Mouse (Mus musculus): ENCODE data around the gene Ttc23l. TPM values are rescaled to one million over a fixed set of nuclear protein-coding genes. Genes with fewer than 3 reads are reported as not detected.
A peak's percentile ranks its signal among the peaks of the same experiment; 100 is the strongest.

Gene Ttc23l
- polyA plus RNA-seq, 1 experiment from 2014 or later = not detected

- no peak for ATAC-seq (replicated peaks; ENCODE audit: low FRiP score, low read depth)
- TF ChIP-seq CTCF (IDR thresholded peaks at IDR 0.05; ENCODE audit: low read depth) = no peak
- Histone ChIP-seq H3K27ac (no peak overlapping the region), H3K9me3 (replicated peaks; ENCODE audit: low read length) (no peaks in the 10 kb centered on the region), H3K9ac (ENCODE audit: low read depth, low read length) (no peak overlapping the region), H3K27me3 (ENCODE audit: insufficient read depth, low read length) (no peaks in the 10 kb centered on the region), H3K4me2 (ENCODE audit: low read length) (no peak overlapping the region), H3K4me3 (replicated peaks; ENCODE audit: low read depth, low read length) (no peak overlapping the region), H3K4me1 (replicated peaks; ENCODE audit: insufficient read depth, low read length) (no peaks in the 10 kb centered on the region), H3K36me3 (ENCODE audit: insufficient read depth, low read length) (no peaks in the 10 kb centered on the region)
- DNase-seq (ENCODE audit: low spot score) = no peak
- 80% methylated on average over 4 of the region's 4 CpGs for WGBS
These were observed 27.1 kb downstream of the Ttc23l start for GRCm38 (mm10) chr15:10531352-10531751.

GRCm38 (mm10) chr15:10525896-10526295 is 32.6 kb downstream of the Ttc23l start:
- DNase-seq (ENCODE audit: low spot score) (no peak), ATAC-seq (replicated peaks; ENCODE audit: low FRiP score, low read depth) (no peak)
- no peaks in the 10 kb centered on the region for H3K27me3 ChIP-seq (ENCODE audit: insufficient read depth, low read length)
- no peaks in the 10 kb centered on the region for H3K36me3 ChIP-seq (ENCODE audit: insufficient read depth, low read length)
- 89% methylated on average over 1 of the region's 1 CpGs for WGBS
- no peaks in the 10 kb centered on the region for H3K9me3 ChIP-seq (replicated peaks; ENCODE audit: low read length)
- no peaks in the 10 kb centered on the region for H3K4me1 ChIP-seq (replicated peaks; ENCODE audit: insufficient read depth, low read length)
- no peak for TF ChIP-seq CTCF (IDR thresholded peaks at IDR 0.05; ENCODE audit: low read depth)
- H3K27ac ChIP-seq = no peak overlapping the region
- H3K4me3 ChIP-seq (replicated peaks; ENCODE audit: low read depth, low read length) = no peak overlapping the region
- no peak overlapping the region for H3K4me2 ChIP-seq (ENCODE audit: low read length)
- no peak overlapping the region for H3K9ac ChIP-seq (ENCODE audit: low read depth, low read length)

DNA sequence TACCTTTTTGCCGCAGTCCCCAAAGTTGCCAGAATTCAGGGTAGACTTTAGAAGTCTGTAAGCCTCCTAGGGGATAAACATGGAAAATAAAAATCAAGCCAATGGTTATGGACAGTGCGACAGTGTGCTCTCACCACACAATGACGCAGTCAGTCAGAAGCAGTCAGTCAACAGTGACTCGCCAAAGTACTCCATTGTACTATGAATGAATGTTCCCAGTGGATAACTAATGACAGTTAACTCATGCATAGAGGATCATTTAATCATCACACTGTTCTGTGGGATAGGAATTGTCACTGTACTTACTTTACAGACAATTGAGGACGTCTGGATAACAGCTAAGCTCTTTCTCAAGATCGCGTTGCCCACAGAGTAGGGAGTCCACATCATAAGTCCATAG is 43.3 kb downstream of the Ttc23l start:
- Histone ChIP-seq H3K4me1 (replicated peaks; ENCODE audit: insufficient read depth, low read length) (no peaks in the 10 kb centered on the region), H3K4me3 (replicated peaks; ENCODE audit: low read depth, low read length) (no peak overlapping the region), H3K4me2 (ENCODE audit: low read length) (no peak overlapping the region), H3K36me3 (ENCODE audit: insufficient read depth, low read length) (no peaks in the 10 kb centered on the region), H3K27me3 (ENCODE audit: insufficient read depth, low read length) (no peaks in the 10 kb centered on the region), H3K9ac (ENCODE audit: low read depth, low read length) (no peak overlapping the region), H3K9me3 (replicated peaks; ENCODE audit: low read length) (no peaks in the 10 kb centered on the region), H3K27ac (no peak overlapping the region)
- no peak for DNase-seq (ENCODE audit: low spot score)
- ATAC-seq (replicated peaks; ENCODE audit: low FRiP score, low read depth) = no peak
- no peak for TF ChIP-seq CTCF (IDR thresholded peaks at IDR 0.05; ENCODE audit: low read depth)
- WGBS = 87% methylated on average over 7 of the region's 7 CpGs

DNA sequence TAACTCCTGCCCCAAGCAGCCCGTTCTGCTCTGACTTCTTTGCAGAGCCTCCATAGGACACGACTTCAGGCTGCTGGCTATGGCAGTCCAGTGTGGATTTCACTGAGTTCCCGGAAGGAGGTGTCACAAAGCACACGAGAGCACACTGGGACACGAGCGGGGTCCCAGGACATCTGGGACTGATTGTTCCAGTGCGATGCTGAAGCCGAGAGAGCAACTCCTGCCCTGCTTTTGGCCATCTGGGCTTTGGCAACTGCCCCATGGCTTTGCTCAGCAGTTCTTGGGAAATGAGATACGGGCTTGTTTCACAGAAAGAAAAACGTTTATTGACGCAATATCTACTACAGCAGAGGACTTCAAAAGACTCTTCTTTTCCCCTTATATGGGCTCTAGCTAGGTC is 52.4 kb downstream of the Ttc23l start:
- no peak for TF ChIP-seq CTCF (IDR thresholded peaks at IDR 0.05; ENCODE audit: low read depth)
- Histone ChIP-seq H3K9me3 (replicated peaks; ENCODE audit: low read length) (no peaks in the 10 kb centered on the region), H3K4me1 (replicated peaks; ENCODE audit: insufficient read depth, low read length) (no peaks in the 10 kb centered on the region), H3K9ac (ENCODE audit: low read depth, low read length) (no peak overlapping the region), H3K4me2 (ENCODE audit: low read length) (0 out of 2 replicates have a peak overlapping the region, but pooled peaks have one; percentile 7), H3K27ac (no peak overlapping the region), H3K4me3 (replicated peaks; ENCODE audit: low read depth, low read length) (no peak overlapping the region), H3K27me3 (ENCODE audit: insufficient read depth, low read length) (no peaks in the 10 kb centered on the region), H3K36me3 (ENCODE audit: insufficient read depth, low read length) (no peaks in the 10 kb centered on the region)
- 27% methylated on average over 11 of the region's 11 CpGs for WGBS
- DNase-seq (ENCODE audit: low spot score) (peak; percentile 15), ATAC-seq (replicated peaks; ENCODE audit: low FRiP score, low read depth) (no peak)

DNA sequence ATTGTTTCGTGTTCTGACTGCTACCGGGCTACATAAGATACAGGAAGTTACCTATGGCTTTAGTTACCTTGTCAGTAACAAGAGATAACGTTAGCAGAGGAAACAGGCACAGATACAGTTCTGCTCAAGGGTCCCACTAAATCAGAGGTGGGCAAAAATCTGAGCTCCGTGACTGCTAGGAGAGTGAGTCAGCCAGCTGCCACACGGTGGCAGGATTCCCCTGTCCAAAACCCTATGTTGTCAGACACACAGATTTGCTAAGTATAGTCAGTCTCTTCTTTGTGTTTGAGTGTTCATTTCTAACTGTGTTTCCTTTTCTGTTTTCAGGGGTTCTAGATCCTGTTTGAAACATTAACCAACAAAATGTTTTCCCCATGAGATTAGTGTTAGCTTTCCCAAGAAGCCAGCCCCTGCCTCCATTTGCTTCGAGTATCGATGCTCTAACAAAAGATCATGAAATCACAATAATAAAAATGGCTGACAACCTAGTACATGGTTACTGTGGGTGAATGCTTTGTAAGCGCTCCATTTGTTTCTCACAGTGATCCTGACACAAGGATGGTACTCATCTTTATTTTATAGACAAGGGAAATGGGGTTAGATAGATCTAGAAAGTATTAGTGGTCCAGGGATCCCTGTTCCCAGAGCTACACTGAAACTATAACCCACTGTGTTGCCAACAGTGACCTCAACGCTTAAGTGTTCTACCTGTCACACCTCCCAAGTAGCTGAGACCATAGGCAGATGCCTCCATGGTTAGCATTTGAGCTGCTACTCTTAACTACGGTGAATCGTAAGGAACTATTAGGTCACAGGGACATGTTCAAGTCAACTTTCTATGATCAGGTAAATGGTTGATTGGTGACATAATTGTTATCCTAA is 57.4 kb downstream of the Ttc23l start:
- ATAC-seq (replicated peaks; ENCODE audit: low FRiP score, low read depth) = 0 out of 2 replicates have a peak, but pooled peaks have one; percentile 68

DNA sequence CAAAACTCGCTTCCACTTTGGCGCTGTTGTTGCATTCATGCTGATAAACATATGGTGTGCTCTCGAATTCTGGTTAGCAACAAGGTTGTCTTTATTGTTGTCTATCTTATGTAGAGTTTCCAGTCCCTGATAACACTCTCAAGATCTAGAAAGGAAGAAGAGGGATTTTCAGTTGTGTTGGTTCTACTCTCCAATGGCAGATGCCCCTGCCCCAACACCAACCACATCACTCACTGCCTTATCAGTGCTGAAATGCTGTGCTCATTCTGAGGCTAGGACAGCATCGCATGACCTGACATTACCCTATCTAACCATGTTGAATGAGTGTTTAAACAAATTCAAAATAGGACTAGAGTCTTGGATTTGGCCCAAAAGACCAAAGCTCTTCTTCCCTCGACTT is 58.4 kb downstream of the Ttc23l start:
- 86% methylated on average over 5 of the region's 5 CpGs for WGBS

More for the DNA sequence above, 57.4 kb downstream of the Ttc23l start:
- TF ChIP-seq CTCF (IDR thresholded peaks at IDR 0.05; ENCODE audit: low read depth) = peak; percentile 94
- Histone ChIP-seq H3K9ac (ENCODE audit: low read depth, low read length) (no peak overlapping the region), H3K27me3 (ENCODE audit: insufficient read depth, low read length) (no peaks in the 10 kb centered on the region), H3K4me1 (replicated peaks; ENCODE audit: insufficient read depth, low read length) (no peaks in the 10 kb centered on the region), H3K36me3 (ENCODE audit: insufficient read depth, low read length) (no peaks in the 10 kb centered on the region), H3K4me3 (replicated peaks; ENCODE audit: low read depth, low read length) (no peak overlapping the region), H3K9me3 (replicated peaks; ENCODE audit: low read length) (no peaks in the 10 kb centered on the region), H3K4me2 (ENCODE audit: low read length) (no peak overlapping the region), H3K27ac (no peak overlapping the region)
- peak; percentile 87 for DNase-seq (ENCODE audit: low spot score)
- 54% methylated on average over 11 of the region's 11 CpGs for WGBS

More for the DNA sequence above, 58.4 kb downstream of the Ttc23l start:
- Histone ChIP-seq H3K4me3 (replicated peaks; ENCODE audit: low read depth, low read length) (no peak overlapping the region), H3K27me3 (ENCODE audit: insufficient read depth, low read length) (no peaks in the 10 kb centered on the region), H3K36me3 (ENCODE audit: insufficient read depth, low read length) (no peaks in the 10 kb centered on the region), H3K9ac (ENCODE audit: low read depth, low read length) (no peak overlapping the region), H3K9me3 (replicated peaks; ENCODE audit: low read length) (no peaks in the 10 kb centered on the region), H3K27ac (no peak overlapping the region), H3K4me1 (replicated peaks; ENCODE audit: insufficient read depth, low read length) (no peaks in the 10 kb centered on the region), H3K4me2 (ENCODE audit: low read length) (no peak overlapping the region)
- TF ChIP-seq CTCF (IDR thresholded peaks at IDR 0.05; ENCODE audit: low read depth) = no peak
- DNase-seq (ENCODE audit: low spot score) (no peak), ATAC-seq (replicated peaks; ENCODE audit: low FRiP score, low read depth) (no peak)
